Mouse (Mus musculus) forelimb bud, embryonic 11.5 days (tissue): ENCODE data around the gene Etl4.

ENCODE experiments used
- DNase-seq: peaks from one replicate; pipeline ENCODE4 v3.0.0-alpha.2; 2012; ENCODE audit warnings: low read depth, low spot score

The Etl4 gene

DNA sequence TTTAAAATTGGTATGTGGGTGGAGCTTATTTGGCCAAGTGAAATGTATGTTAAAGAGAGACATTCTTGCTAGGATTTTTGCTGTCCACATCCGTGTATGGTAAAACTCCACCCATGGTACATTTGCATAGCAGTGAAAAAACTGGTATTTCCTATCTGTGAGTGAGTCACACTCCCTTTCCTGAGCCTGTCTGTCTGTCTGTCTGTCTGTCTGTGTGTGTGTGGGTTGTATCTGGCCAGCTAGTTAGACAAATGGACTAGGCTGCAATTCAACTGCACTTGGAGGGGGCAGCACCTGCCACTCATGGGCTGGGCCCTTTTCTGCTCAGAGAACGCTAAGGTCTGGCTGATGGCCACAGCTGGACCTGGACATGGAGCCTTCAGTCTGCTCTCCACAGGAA lies 650.1 kb downstream of the Etl4 start:
- DNase-seq, result no peak

GRCm38 (mm10) chr2:20560581-20560980 lies 651.0 kb downstream of the Etl4 start:
- DNase-seq, result no peak

DNA sequence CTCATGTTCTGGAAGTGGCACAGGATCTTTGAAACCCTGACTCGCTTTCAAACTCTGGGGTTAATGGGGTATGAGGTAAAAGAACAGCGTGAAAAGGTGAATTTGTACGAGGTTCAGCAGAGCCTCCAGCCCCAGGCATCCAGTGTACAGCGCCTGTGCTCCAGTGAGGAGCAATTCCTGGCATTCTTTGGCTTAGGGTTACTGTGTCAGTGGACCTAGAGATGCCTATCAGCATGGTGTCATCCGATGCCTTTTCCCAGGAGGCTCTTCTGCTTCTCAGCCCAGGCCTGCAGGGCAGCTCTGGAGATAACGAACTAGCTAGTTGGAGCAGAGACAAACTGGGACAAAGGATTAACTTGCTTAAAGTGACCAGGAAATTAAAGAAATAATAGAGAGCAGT lies 653.5 kb downstream of the Etl4 start:
- peak; percentile 20 for DNase-seq

- no peak for DNase-seq
Observed at GRCm38 (mm10) chr2:20568456-20568855, 658.9 kb downstream of the Etl4 start.

DNA sequence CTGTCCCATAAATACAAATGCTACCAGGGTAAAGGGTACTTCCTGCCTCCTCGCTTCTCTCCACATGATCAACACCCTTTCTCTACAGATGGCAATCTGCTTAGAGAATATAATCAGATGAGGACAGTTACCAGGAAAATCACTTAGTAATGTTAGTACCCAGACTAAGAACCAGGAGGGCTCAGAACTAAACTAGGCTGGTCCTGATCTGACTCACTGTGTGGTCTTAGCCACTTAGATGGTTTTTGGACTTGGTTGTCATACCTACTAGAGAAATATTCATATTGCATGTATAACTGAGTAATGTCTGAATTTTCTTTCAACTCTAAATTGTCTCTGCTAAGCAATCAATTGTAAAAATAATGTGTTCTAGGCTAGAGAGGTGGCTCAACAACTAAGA lies 662.4 kb downstream of the Etl4 start:
- no peak for DNase-seq

GRCm38 (mm10) chr2:20580331-20580730 lies 670.8 kb downstream of the Etl4 start:
- no peak for DNase-seq

DNA sequence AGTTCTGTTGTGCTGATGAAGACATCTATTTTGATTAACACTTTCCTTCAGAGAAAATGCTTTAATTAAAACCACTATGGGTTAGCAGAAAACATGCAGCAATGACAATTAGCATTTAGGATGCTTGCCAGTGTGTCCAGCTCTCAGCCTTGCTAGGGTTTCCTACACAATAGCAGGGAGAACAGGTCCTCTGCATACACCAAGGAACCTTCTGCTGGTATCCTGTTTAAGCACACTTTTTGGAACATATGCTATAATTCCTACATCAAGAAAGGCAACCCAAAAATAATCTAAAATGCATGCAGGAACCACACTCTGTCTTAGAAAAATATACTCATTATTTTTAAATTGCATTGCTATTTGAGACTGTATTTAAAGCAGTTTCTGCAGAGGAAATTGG lies 673.5 kb downstream of the Etl4 start:
- no peak for DNase-seq

DNA sequence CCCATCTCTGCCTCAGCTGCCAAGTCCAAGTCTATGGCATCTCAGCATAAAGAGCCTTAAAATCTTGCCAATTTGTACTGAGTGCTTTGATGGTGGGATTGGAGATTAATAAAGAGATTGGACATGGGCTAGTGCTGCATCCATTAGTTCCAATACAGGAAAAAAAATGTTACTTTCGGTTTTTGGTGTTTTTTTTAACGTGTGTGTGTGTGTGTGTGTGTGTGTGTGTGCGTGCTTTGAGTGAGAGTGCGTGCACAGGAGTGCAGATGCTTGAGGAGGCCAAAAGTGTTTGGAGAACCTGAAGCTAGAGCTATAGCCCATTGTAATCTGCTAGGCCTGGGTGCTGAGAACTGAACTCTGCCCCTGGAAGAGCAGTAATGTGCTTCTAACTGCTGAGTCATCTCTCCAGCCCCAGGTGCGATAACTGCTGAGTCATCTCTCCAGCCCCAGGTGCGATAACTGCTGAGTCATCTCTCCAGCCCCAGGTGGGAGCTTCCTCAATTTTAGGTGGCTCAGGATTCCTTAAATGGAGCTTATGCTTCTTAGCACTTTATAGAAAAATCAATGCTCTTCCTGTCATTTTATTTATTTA lies 674.1 kb downstream of the Etl4 start:
- DNase-seq, result no peak

DNA sequence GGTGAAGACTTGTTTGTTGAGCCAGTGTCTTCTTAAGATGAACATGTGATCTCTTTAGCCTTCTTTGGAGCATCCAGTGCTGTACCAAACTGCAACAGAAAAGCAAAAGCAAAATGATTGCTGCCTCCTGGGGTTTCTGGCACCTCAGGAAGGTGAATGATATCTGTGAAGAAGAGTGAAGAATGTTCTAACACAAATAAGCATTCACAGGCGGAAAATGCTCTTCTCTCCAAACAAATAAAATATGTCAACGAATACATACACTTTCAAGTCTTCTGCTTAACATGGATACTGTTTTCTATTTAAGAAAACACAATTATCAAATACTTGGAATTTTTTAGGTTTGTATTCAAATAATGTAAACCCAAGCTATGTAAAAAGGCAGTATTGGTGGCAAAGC lies 678.3 kb downstream of the Etl4 start:
- DNase-seq, result no peak

DNA sequence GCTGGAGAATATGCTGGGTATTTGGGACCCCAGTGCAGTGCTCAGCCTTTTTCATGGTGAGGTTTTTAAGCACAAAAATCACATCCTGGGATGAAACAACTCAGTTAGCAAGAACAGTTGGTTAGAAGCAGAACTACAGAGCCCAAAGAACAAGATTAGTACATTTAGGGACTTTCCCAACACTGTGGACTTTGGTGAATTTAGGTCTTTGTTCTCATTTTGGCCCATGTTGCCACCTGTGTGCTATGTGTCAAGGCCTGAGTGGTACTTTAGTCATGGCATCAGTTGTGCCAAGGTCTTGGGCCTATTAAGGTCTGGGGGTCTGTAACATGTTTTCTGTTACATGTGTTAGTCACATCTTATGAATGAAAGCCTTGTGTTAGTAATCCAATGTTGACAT lies 679.1 kb downstream of the Etl4 start:
- DNase-seq, result no peak

GRCm38 (mm10) chr2:20594129-20594528 lies 684.5 kb downstream of the Etl4 start:
- DNase-seq, result no peak

DNA sequence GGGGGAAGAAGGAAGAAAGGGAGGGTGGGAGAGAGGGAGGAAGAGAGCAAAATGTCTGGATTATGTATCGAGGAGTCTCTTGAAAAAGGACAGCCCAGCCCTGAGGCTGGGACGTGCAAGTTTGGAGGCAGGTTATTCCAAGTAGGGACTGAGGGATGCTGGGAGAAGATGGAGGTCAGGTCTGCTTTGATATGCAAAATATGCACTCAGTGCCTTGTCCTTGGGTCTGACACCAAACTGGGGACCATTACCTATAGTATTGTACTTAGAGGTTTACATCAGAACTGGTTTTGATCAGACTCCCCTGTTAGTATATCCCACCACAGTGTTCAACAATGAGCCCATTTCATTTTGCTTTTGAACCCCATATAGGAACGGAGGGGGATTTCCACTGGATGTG lies 685.4 kb downstream of the Etl4 start:
- DNase-seq, result no peak

DNA sequence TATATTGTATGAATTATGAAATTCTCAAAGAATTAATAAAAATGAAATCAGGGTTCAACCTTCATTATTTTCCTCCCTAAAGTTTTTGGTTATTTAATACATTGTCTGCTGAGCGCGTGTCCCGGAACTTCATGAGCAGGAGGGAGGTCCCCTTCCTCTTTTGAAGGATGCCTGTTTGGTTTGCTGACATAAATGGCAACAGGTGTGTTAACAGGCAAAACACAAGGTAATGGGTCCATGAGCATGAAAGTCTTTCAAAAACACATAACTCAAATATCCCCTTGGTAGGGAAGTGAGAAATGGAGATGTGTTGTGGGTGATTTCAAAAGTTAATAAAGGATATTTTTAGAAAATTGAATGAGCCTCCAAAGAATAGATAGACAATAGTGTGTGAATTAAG lies 687.0 kb downstream of the Etl4 start:
- DNase-seq, result no peak

GRCm38 (mm10) chr2:20597193-20597592 lies 687.6 kb downstream of the Etl4 start:
- no peak for DNase-seq

DNA sequence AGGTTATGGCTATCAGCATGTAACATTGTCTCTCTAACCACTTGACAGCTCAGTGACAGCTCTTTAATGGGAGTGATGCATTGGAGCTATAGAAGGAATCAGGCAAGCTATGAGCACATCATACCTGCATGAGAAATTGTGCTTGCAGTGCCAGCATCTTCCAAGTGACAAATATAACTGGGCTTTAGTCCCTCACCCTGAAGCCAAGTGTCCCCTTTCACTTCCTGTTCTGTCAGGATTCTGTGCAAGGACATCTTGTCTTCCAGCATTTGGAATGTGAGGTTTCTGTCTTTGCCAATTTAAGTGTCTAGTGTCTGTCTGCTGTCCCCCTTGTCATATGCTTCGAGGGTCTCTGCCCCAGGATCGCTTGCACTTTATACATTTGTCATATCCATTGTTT lies 693.1 kb downstream of the Etl4 start:
- DNase-seq, result no peak

GRCm38 (mm10) chr2:20603536-20603935 lies 694.0 kb downstream of the Etl4 start:
- peak; percentile 3 for DNase-seq

DNA sequence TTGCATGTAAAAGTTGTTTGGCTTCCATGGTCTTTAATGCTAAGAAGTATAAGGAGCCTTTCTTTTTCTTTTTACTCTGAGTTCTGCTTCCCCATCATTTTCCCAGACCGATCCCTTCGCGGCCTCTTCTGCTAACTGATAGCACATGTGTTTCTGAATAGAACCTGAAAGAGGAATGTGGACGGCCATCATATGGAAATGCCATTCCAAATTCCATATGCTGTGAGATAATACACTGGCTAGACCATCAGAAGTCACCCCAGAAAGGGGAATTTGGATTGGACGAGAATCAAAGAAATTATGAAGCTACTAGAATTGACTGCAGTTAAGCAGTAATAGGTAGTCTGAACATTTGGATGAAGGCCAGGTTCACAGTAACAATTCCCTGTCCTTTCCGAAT lies 694.4 kb downstream of the Etl4 start:
- DNase-seq, result peak; percentile 52

DNA sequence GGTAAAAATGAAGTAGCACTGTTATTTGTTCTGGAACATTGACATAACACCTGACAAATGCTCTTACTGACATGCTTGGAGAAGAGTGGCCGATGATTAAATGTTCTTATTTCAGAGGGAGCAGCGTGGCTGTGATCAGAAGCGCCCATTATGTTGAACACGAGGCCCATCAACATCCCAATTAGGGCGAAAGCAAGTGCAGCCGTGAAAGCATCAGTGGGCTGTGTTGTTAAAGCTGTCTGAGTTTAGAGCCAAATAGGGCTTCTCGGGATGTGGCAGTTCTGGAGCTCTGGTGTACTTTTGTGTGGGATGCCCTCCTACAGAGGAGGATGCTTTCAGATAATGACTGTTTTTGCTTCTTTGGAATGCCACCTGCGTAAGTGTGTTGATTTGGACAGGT lies 699.6 kb downstream of the Etl4 start:
- no peak for DNase-seq

- DNase-seq, result peak; percentile 13
Observed at GRCm38 (mm10) chr2:20615948-20616347, 706.4 kb downstream of the Etl4 start.

DNA sequence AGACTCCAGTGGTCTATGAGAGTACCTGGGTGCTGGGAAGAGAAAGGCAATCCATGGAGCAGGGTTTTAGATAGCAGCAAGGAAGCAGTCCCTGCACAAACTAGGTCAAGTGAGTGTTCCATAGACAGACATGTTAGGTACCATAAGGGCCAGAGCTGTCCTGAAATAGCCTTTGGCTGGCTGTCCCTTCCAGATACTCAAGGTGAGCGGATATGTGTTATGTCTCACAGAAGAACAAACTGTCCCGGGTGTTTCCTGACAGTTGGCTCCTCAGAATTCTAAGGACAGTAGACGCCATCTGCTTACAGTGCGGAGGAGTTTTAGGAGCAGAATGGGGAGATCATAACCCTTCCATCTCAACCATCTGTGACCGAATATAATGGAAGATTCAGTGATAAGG lies 708.8 kb downstream of the Etl4 start:
- DNase-seq, result no peak

- DNase-seq, result no peak
Observed at GRCm38 (mm10) chr2:20619881-20620280, 710.3 kb downstream of the Etl4 start.

- no peak for DNase-seq
Observed at GRCm38 (mm10) chr2:20629156-20629712, 719.7 kb downstream of the Etl4 start.

DNA sequence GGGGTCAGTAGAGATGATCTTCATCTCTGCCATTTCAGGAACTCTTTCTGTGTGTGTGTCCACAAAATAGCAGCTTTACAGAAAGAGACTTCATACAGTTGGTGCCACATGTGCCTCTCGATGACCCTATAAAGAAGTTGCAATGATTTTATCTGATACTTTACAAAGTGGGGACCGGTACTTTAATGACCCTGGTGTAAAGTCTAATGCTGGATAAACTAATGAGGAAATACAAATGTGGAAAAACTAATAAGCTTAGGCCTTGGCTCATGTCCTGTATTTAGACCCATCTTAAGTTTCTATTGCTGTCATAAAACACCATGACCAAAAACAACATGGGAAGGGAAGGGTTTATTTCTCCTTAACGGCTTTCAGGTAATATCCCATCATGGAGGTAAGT lies 729.0 kb downstream of the Etl4 start:
- no peak for DNase-seq

GRCm38 (mm10) chr2:20639721-20640120 lies 730.1 kb downstream of the Etl4 start:
- DNase-seq, result no peak
